ENCODE assay signal across 8 mouse cellular contexts in genomic region chr11:120235385-120236113, GRCm38 (mm10). TPM values are rescaled to one million over a fixed set of nuclear protein-coding genes. Genes with fewer than 3 reads are reported as not detected.
DNase-seq lines count a peak whose midpoint lies in the region; ATAC-seq lines count a peak whose summit lies in the region.

No protein-coding gene starts in this region.

- H3K4me3 ChIP-seq in limb, embryonic 13.5 days, result peak overlapping the region; percentile 92

- peak overlapping the region; percentile 99 for H3K4me2 ChIP-seq in limb, embryonic 13.5 days (replicated peaks)

- peaks cover 39% of the 10 kb centered on the region for H3K4me1 ChIP-seq in limb, embryonic 13.5 days

- under 1% methylated on average over 40 of the region's 40 CpGs for whole genome bisulfite sequencing in limb, embryonic 13.5 days

- H3K9me3 ChIP-seq in limb, embryonic 13.5 days, result no peaks in the 10 kb centered on the region

- DNase-seq in layer of hippocampus, postnatal 36 days, result peak; percentile 56 to 64
- no peak for DNase-seq in layer of hippocampus, adult 9-10 months (ENCODE audit: low spot score)
- peak; percentile 74 for DNase-seq in NIH3T3 (ENCODE audit: low read depth)
- peak; percentile 86 for DNase-seq in embryo, embryonic 11 days
- peak; percentile 64 for DNase-seq in heart, postnatal 4 days
- DNase-seq in neural tube, embryonic 10.5 days (ENCODE audit: extremely low spot score, low spot score), result peak; percentile 88

- H3K9ac ChIP-seq in limb, embryonic 13.5 days, result peak overlapping the region; percentile 100

- ATAC-seq in limb, embryonic 13.5 days (ENCODE audit: low FRiP score, low read depth), result no peak
- no peak for ATAC-seq in activated CD4-positive, CD25-positive, alpha-beta regulatory T cell, adult 4 months

- peak overlapping the region; percentile 95 for H3K27ac ChIP-seq in limb, embryonic 13.5 days

- H3K36me3 ChIP-seq in limb, embryonic 13.5 days, result 0 out of 2 replicates have a peak, but pooled peaks cover 4% of the 10 kb centered on the region

- no peaks in the 10 kb centered on the region for H3K27me3 ChIP-seq in limb, embryonic 13.5 days

RNA-seq across cellular contexts. Expression of gene Bahcc1, which starts 2.8 kb away (rescaled TPM):
- 10 to 100 TPM; 19.6 to 20.0 TPM for total RNA-seq in layer of hippocampus, postnatal 36 days (2021)
- 10 to 100 TPM; 14.1 to 16.5 TPM for total RNA-seq in heart, postnatal 4 days (2021)
- 12.7 and 13.8 TPM in 2 replicates for polyA plus RNA-seq in limb, embryonic 13.5 days (2015; fragmentation: Nextera tagmentation; extraction: Ambion mirVana)
- not detected for polyA plus RNA-seq in activated CD4-positive, CD25-positive, alpha-beta regulatory T cell, adult 4 months (2017; shearing (Covaris generic))
